Mouse (Mus musculus): ENCODE data around the gene Col15a1. TPM values are rescaled to one million over a fixed set of nuclear protein-coding genes. Genes with fewer than 3 reads are reported as not detected.

Col15a1 gene
- total RNA-seq, 2 experiments from 2014 or later, result 132 to 168 TPM

- DNase-seq (ENCODE audit: low spot score), result peak; percentile 51
- intact Hi-C loops (cut with DNase I), result loop anchor here (2.0 kb wide), 2 partner anchors 133 to 567 kb away; no protein-coding TSS in a partner anchor
Observed at GRCm38 (mm10) chr4:47255641-47256040, 47.7 kb downstream of the Col15a1 start.

- no peak for DNase-seq (ENCODE audit: low spot score)
- intact Hi-C loops (cut with DNase I), result no loop called here
Observed at GRCm38 (mm10) chr4:47258201-47258600, 50.2 kb downstream of the Col15a1 start.

- DNase-seq (ENCODE audit: low spot score), result no peak
- intact Hi-C loops (cut with DNase I), result no loop called here
Observed at GRCm38 (mm10) chr4:47261049-47261448, 53.1 kb downstream of the Col15a1 start.

GRCm38 (mm10) chr4:47261919-47262318, 54.0 kb downstream of the Col15a1 start:
- intact Hi-C loops (cut with DNase I), result no loop called here

GRCm38 (mm10) chr4:47265555-47265954, 57.6 kb downstream of the Col15a1 start:
- intact Hi-C loops (cut with DNase I), result no loop called here
- DNase-seq (ENCODE audit: low spot score), result no peak

More at GRCm38 (mm10) chr4:47261919-47262318, 54.0 kb downstream of the Col15a1 start:
- no peak for DNase-seq (ENCODE audit: low spot score)

GRCm38 (mm10) chr4:47272452-47273130, 64.6 kb downstream of the Col15a1 start:
- DNase-seq (ENCODE audit: low spot score), result no peak
- intact Hi-C loops (cut with DNase I), result no loop called here

GRCm38 (mm10) chr4:47273795-47274194, 65.8 kb downstream of the Col15a1 start:
- DNase-seq (ENCODE audit: low spot score), result no peak
- intact Hi-C loops (cut with DNase I), result no loop called here

- intact Hi-C loops (cut with DNase I), result no loop called here
- no peak for DNase-seq (ENCODE audit: low spot score)
Observed at GRCm38 (mm10) chr4:47274911-47275310, 67.0 kb downstream of the Col15a1 start.

GRCm38 (mm10) chr4:47278397-47278796, 70.4 kb downstream of the Col15a1 start:
- intact Hi-C loops (cut with DNase I), result no loop called here
- no peak for DNase-seq (ENCODE audit: low spot score)

GRCm38 (mm10) chr4:47279085-47279707, 71.2 kb downstream of the Col15a1 start:
- intact Hi-C loops (cut with DNase I), result no loop called here
- no peak for DNase-seq (ENCODE audit: low spot score)

- DNase-seq (ENCODE audit: low spot score), result no peak
- intact Hi-C loops (cut with DNase I), result no loop called here
Observed at GRCm38 (mm10) chr4:47280126-47280525, 72.2 kb downstream of the Col15a1 start.

- intact Hi-C loops (cut with DNase I), result no loop called here
- DNase-seq (ENCODE audit: low spot score), result no peak
Observed at GRCm38 (mm10) chr4:47281920-47282682, 74.1 kb downstream of the Col15a1 start.

- intact Hi-C loops (cut with DNase I), result no loop called here
- DNase-seq (ENCODE audit: low spot score), result no peak
Observed at GRCm38 (mm10) chr4:47284311-47284710, 76.3 kb downstream of the Col15a1 start.

- intact Hi-C loops (cut with DNase I), result no loop called here
- DNase-seq (ENCODE audit: low spot score), result no peak
Observed at GRCm38 (mm10) chr4:47284874-47285273, 76.9 kb downstream of the Col15a1 start.

- intact Hi-C loops (cut with DNase I), result no loop called here
- no peak for DNase-seq (ENCODE audit: low spot score)
Observed at GRCm38 (mm10) chr4:47286599-47287147, 78.7 kb downstream of the Col15a1 start.

GRCm38 (mm10) chr4:47287468-47287867, 79.5 kb downstream of the Col15a1 start:
- intact Hi-C loops (cut with DNase I), result no loop called here

GRCm38 (mm10) chr4:47288306-47288705, 80.3 kb downstream of the Col15a1 start:
- intact Hi-C loops (cut with DNase I), result no loop called here
- no peak for DNase-seq (ENCODE audit: low spot score)

More at GRCm38 (mm10) chr4:47287468-47287867, 79.5 kb downstream of the Col15a1 start:
- DNase-seq (ENCODE audit: low spot score), result no peak

- intact Hi-C loops (cut with DNase I), result no loop called here
- no peak for DNase-seq (ENCODE audit: low spot score)
Observed at GRCm38 (mm10) chr4:47289526-47289925, 81.6 kb downstream of the Col15a1 start.

GRCm38 (mm10) chr4:47290448-47290847, 82.5 kb downstream of the Col15a1 start:
- intact Hi-C loops (cut with DNase I), result no loop called here
- no peak for DNase-seq (ENCODE audit: low spot score)

GRCm38 (mm10) chr4:47291013-47291412, 83.1 kb downstream of the Col15a1 start:
- intact Hi-C loops (cut with DNase I), result no loop called here
- DNase-seq (ENCODE audit: low spot score), result no peak

Measured in heart, postnatal 25 days (tissue).